In the genomic region with DNA sequence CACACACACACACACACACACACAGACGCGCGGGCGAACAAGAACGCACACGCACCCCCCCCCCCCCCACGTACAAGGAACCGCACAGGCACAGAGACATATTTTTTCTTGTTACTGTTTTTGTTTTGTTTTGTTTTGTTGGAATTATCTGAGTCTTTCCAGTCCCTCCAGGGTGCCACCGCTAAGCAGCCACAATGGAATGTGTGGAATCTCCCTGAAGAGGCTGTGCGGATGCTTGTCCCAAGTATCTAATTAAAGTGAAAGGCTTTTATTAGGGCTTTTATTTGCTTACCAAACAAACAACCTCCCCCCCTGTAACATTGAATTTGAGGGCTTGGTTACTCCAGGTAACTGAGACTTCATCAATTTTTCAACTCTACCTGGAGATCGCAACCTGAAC, we compare ENCODE assay signal across 11 mouse cellular contexts.
DNase-seq lines count a peak whose midpoint lies in the region; ATAC-seq and TF ChIP-seq lines count a peak whose summit lies in the region.
"Had no signal": no experiment of that assay in that cellular context is flagged by ENCODE, and none has a peak within 500 bp of the region (broad histone marks: within the 10 kb centered on the region; RNA-seq: fewer than 3 reads in every experiment).

No protein-coding gene starts in this region.

- H3K9me3 ChIP-seq in kidney, embryonic 16.5 days (ENCODE audit: low read length) = no peaks in the 10 kb centered on the region
- H3K9me3 ChIP-seq in embryonic facial prominence, embryonic 15.5 days (replicated peaks) = no peaks in the 10 kb centered on the region

- H3K9ac ChIP-seq in kidney, embryonic 16.5 days (replicated peaks; ENCODE audit: low read length) = no peak overlapping the region
- no peak overlapping the region for H3K9ac ChIP-seq in embryonic facial prominence, embryonic 15.5 days

- 0 out of 2 replicates have a peak, but pooled peaks have one; percentile 39 for ATAC-seq in kidney, embryonic 16.5 days (ENCODE audit: low FRiP score, low TSS enrichment)
- no peak for ATAC-seq in embryonic facial prominence, embryonic 15.5 days (ENCODE audit: insufficient number of reproducible peaks, low FRiP score, low TSS enrichment, low read depth)

- H3K36me3 ChIP-seq in kidney, embryonic 16.5 days (ENCODE audit: insufficient read depth, low read length) = no peaks in the 10 kb centered on the region
- no peaks in the 10 kb centered on the region for H3K36me3 ChIP-seq in kidney, adult 2 months (ENCODE audit: control insufficient read depth, insufficient read depth, low read length)
- H3K36me3 ChIP-seq in embryonic facial prominence, embryonic 15.5 days = no peaks in the 10 kb centered on the region

- H3K4me3 ChIP-seq in kidney, embryonic 16.5 days (ENCODE audit: low read length) = no peak overlapping the region; the same call in 1 of the 2 replicates
- H3K4me3 ChIP-seq in kidney, adult 2 months (ENCODE audit: insufficient read depth, low read depth, low read length) = no peak overlapping the region; the same call in 1 of the 2 replicates
- no peak overlapping the region for H3K4me3 ChIP-seq in embryonic facial prominence, embryonic 15.5 days (replicated peaks)
- H3K4me3 ChIP-seq: left cerebral cortex, adult 2 months had no signal

- WGBS in kidney, embryonic 16.5 days = 16% methylated on average over 6 of the region's 11 CpGs
- 22% methylated on average over 11 of the region's 11 CpGs for WGBS in kidney, adult 2 months
- WGBS in embryonic facial prominence, embryonic 15.5 days = 12% methylated on average over 5 of the region's 11 CpGs

- H3K27ac ChIP-seq in kidney, embryonic 16.5 days (ENCODE audit: low read length) = no peak overlapping the region
- H3K27ac ChIP-seq in kidney, adult 2 months (ENCODE audit: insufficient read depth, low read depth, low read length) = no peak overlapping the region
- H3K27ac ChIP-seq in embryonic facial prominence, embryonic 15.5 days (replicated peaks) = no peak overlapping the region
- H3K27ac ChIP-seq: left cerebral cortex, adult 2 months had no signal

- TF ChIP-seq POLR2A in kidney, adult 2 months (IDR thresholded peaks at IDR 0.05; ENCODE audit: low read depth, low read length) = no peak

- peak overlapping the region; percentile 15 for H3K4me2 ChIP-seq in kidney, embryonic 16.5 days (replicated peaks; ENCODE audit: low read depth, low read length)
- H3K4me2 ChIP-seq in embryonic facial prominence, embryonic 15.5 days (replicated peaks) = peak overlapping the region; percentile 32

- no peaks in the 10 kb centered on the region for H3K27me3 ChIP-seq in kidney, embryonic 16.5 days (ENCODE audit: insufficient read depth, low read length)
- H3K27me3 ChIP-seq in kidney, adult 2 months (replicated peaks; ENCODE audit: control insufficient read depth, insufficient read depth, low read length) = no peaks in the 10 kb centered on the region
- no peaks in the 10 kb centered on the region for H3K27me3 ChIP-seq in embryonic facial prominence, embryonic 15.5 days

- no peak for TF ChIP-seq CTCF in kidney, adult 2 months (conservative IDR thresholded peaks at IDR 0.05; ENCODE audit: insufficient read depth, insufficient read length, low read depth, low read length)

- DNase-seq in kidney, adult 2 months = no peak
- peak; percentile 9 for DNase-seq in brain, adult 2 months (ENCODE audit: low read depth, low spot score)
- peak; percentile 31 for DNase-seq in mesoderm, embryonic 11.5 days (ENCODE audit: low read depth, low spot score)
- no peak for DNase-seq in frontal cortex, postnatal 10 days (ENCODE audit: low spot score in 2 of 2)
- DNase-seq in gastrocnemius, adult 8-10 months (ENCODE audit: low spot score in 2 of 2) = no peak
- no peak for DNase-seq in adrenal gland, adult (ENCODE audit: inconsistent age in 2 of 2, low spot score in 1 of 2)
- DNase-seq: adrenal gland, postnatal 25 days; gastrocnemius, postnatal 36 days had no signal

- H3K4me1 ChIP-seq in kidney, embryonic 16.5 days (ENCODE audit: insufficient read depth, low read length) = peaks cover 3% of the 10 kb centered on the region; the same call in 1 of the 2 replicates
- H3K4me1 ChIP-seq in kidney, adult 2 months (ENCODE audit: control insufficient read depth, insufficient read depth, low read length) = no peaks in the 10 kb centered on the region
- no peaks in the 10 kb centered on the region for H3K4me1 ChIP-seq in embryonic facial prominence, embryonic 15.5 days

Comparison
In these comparisons a context has a peak if more than half of its experiments do, and no peak if none do; other contexts are left out.
1. DNase-seq: peak in brain, adult 2 months (single experiment) and mesoderm, embryonic 11.5 days (single experiment); none in kidney, adult 2 months (single experiment), frontal cortex, postnatal 10 days (0 of 2), gastrocnemius, adult 8-10 months (0 of 2) and adrenal gland, adult (0 of 2).